Mouse (Mus musculus): ENCODE data around the gene Yae1d1.
"Not testable (repeated sequence)": the region's sequence is repeated elsewhere in the genome, so short reads cannot be mapped to it uniquely, and the experiment has no call there.

Yae1d1 gene

GRCm38 (mm10) chr13:17992697-17993514, at the start of gene Yae1d1:
TSS of gene Yae1d1 (minus strand) at chr13:17993349.
- in situ Hi-C loops (cut with MboI, MseI) = loop anchor here (5.0 kb wide), 1 partner anchor 46 kb away; no protein-coding TSS in a partner anchor

GRCm38 (mm10) chr13:18038814-18039213, 45.7 kb upstream of the Yae1d1 start:
- in situ Hi-C loops (cut with MboI, MseI) = no loop called here

- in situ Hi-C loops (cut with MboI, MseI) = no loop called here
These were observed 23.5 kb upstream of the Yae1d1 start for GRCm38 (mm10) chr13:18016604-18017003.

DNA sequence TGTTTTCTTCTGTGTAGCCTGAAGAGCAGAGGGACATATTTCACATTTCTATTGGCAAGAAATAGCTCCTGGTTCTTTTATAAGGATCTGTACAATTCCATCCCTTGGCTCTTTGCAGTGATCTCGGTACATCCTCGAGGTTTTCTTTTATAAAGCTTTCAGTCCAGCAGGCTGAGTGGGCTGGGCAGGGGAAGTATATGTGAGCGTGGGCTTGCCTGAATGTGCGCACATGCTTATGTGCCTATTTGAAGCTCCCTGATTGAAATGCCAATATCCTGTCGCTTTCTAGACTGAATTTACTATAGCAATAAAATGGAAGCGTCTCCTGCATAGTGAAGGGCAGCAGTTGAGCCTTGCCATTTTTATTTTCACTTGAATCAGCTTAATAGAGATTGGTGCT, 20.1 kb upstream of the Yae1d1 start:
- in situ Hi-C loops (cut with MboI, MseI) = no loop called here

DNA sequence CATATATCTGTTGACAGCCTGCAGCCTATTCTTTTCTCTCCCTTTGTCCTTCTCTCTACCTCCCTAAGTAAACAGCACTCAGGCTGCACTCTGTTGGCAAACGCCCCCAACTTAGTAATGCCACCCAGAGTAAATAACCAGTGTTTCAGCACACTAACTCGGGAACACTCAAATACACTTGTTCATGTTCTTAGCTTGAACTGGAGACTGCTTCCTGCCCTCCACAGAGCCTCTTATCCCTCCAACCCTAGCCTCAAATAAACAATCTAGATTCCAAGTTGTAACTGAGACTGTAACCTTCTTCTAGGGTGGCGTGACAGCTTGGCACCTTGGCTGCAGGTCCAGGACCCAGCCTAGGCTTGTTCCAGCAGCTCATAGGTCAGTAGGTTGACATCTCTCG, 17.9 kb upstream of the Yae1d1 start:
- in situ Hi-C loops (cut with MboI, MseI) = no loop called here

DNA sequence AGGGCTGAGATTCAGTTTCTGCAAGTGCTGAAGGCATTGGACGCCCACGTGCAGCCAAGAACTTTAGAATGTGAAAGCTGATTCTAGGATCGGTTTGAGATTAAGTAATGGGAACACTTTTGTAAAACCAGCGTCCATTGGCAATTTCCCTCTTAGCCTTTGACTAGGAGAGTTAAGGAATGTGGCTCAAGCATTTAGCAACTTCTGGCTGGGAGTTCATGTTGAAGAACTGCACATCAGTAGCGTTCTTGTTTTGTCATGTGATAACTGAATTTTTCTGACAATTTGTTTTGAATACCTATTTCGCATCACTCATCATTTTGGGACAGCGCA, 332 bp upstream of the Yae1d1 start:
- in situ Hi-C loops (cut with MboI, MseI) = loop anchor here (5.0 kb wide), 1 partner anchor 46 kb away; no protein-coding TSS in a partner anchor

DNA sequence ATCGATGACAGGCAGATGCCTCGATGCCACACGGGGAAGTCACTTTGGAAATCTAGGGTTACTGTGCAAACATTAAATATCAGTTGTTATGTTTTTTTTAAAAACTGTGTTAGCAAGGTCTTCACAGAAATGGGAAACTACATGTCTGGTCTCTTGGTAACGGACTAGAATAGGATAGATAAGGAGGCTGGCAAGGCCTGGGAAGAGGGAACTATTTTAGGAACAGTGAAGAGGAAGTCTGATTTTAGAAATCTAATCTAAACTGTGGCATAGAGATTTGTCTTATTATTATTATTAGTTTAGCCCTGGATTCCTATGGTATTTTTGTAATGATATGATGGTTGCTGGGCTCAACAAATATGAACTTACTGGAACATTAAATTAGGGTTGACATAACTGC, 1.1 kb downstream of the Yae1d1 start:
- in situ Hi-C loops (cut with MboI, MseI) = loop anchor here (5.0 kb wide), 1 partner anchor 45 kb away; no protein-coding TSS in a partner anchor

DNA sequence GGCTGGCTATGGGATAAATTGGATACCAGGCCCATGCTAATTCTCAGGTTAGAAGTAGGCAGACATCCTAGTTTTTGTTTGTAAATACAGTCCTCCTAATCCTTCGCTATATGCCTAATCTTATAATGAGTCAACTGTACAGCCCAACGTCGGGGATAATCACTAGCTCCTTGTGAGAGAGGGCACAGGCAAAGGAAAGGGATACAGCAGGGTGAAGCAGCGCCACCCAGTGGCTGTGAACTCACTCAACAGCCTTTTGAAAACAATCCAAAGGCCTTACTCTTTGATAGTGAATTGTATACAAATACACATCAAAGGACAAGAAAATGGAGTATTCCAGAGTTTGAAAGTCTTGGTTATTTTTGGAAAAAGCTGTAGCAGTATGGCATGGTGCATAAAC, 10.0 kb downstream of the Yae1d1 start:
- in situ Hi-C loops (cut with MboI, MseI) = no loop called here

DNA sequence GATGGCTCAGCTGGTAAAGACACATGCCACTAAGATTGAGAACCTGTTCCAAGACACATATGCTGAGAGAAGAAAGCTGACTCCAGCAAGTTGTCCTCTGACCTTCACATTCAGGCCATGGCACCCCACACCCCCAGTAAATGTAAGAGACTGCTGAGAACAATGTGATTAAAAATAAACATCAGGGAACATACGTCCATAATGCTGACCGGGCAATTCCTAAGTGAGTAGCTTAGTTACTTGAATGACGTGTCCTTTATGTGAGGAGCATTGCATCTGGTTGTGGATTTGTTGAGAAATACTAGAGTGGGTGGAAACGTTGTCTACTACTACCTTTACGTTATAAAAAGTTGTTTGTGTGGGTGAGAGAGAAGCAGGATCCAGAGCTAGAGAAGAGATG, 10.5 kb downstream of the Yae1d1 start:
- in situ Hi-C loops (cut with MboI, MseI) = no loop called here

DNA sequence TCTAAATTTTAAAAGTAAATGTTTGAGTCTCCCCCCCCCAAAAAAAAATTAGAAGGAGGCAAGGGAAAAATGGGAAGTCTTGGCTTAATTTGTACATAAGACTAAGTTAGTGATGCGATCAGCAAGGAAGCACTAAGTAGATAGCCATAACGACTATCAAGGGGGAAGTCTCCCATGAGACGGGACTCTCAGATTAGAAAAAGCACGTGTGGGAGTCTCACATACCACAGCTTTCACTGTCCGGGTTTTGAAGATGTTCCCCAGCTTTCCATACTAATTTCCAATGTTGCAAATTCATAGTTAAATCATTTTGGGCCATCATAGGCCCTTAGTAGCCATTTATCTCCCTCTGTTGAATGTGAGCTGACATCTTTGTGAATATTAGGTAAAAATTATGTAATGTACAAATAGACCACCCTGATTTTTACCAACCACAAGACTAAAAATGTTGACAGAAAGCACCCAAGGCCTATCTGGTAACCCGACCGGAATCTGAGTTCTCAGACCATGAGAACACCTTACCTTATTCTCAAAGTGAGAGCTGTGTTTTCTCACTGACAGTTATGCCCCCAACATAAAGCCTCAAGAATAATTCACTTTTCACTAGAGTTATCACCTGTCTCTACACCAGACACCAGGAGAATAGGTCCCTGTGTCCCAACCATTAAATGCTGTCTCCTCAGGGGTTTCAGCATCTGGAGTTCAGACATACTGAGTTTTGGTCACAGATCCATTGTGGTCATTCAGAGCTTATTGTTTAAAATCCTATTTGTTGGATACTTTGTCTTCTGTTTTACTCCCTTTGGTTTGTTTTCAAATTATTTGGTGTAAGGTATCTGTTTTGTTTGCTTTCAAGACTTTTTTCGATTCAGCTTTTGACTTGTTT, 16.1 kb downstream of the Yae1d1 start:
- in situ Hi-C loops (cut with MboI, MseI) = no loop called here

DNA sequence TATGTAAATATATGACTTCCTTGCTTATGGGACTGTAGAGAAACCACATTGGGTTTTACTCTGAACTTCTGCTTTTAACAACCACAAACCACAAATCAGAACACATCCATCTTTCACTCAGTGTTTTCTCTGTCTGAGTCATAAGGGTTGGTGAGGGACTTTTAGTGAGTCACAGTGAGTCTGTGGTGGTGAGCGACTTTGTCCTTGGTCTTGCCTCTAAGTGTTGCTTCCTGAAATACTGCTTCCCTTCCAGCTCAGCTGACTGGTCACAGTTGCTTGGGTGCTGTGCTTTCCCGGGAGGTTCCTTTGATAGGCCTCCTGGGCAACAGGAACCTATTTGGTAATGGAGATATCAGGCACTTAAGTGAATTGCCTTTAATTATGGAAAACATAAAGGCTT, 17.3 kb downstream of the Yae1d1 start:
- in situ Hi-C loops (cut with MboI, MseI) = no loop called here

DNA sequence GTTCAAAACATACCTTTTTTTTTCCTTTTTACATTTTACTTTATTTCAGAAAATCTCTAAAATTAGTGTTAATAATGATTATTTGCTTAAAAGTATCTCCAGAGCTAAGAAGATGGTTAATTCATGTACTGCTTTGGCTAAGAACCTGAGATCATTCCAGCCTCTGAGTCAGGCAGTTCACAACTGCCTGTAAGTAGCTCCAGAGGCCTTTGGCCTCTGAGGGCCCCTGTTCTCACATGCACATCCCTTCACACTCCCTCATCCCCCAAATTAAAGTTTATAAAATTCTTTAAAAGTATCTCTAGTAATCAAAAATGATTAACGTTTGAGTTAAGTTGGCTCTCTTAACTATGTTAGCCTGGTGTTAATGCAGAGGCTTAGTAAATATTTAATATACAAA, 17.7 kb downstream of the Yae1d1 start:
- in situ Hi-C loops (cut with MboI, MseI) = no loop called here

DNA sequence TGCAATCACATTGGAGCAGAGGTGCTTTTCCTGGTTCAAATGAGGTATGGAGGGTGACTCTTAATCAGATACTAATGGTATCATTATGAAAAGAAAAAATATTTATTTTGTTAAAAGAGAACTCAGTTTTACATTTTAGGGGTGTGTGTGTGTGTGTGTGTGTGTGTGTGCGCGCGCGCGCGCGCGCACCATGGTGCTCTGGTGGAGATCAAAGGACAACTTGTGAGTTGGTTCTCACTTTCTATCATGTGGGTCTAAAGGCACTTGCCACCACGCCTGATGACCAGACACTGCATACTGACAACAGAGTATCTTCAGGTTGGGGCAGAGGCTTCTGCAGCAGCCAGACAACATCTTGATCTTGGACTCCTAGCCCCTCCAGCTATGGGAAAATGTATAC, 18.4 kb downstream of the Yae1d1 start:
- in situ Hi-C loops (cut with MboI, MseI) = no loop called here

- in situ Hi-C loops (cut with MboI, MseI) = no loop called here
These were observed 32.5 kb downstream of the Yae1d1 start for GRCm38 (mm10) chr13:17960613-17961012.

DNA sequence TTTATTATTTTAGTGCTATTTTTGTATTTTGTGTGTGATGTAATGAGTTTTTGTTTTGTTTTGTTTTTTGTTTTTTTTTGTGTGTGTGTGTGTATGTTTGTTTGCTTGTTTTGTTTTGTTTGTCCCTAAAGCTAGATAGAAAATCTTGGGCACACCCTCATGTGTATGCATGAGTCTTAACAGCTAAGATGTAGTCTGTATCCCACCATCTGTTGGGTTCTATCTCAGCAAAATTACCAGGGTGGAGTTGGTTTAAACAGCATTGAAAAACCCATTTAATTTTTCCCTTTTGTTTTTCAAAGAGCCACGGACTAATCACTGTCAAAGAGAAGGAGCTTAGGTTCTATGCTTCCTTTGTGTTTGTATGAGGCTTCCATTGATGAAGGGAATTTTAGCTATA, 38.9 kb downstream of the Yae1d1 start:
- in situ Hi-C loops (cut with MboI, MseI) = no loop called here

DNA sequence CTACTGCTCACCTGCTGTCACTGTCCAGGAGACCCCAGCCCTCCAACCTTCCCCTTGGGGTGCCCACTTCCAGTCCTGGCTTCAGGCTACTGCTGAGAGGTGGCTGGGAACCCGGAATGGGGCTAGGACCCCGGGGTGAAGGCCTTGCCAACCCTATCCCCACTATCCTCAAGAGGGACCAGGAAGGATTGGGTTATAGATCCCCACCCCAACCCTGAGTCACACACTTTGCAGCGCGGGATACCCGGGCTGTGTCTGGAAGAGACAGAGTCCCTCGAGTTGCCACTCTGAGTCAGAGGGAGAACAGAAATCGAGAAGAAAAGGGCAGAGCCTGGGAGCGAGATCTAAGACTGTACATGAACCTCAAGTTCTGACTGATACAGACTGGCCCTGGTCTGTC, 42.6 kb downstream of the Yae1d1 start:
- in situ Hi-C loops (cut with MboI, MseI) = not testable (repeated sequence)

- in situ Hi-C loops (cut with MboI, MseI) = loop anchor here (5.0 kb wide), 1 partner anchor 43 kb away; the partner anchor contains the start of gene Yae1d1
These were observed 43.6 kb downstream of the Yae1d1 start for GRCm38 (mm10) chr13:17949555-17949954.

DNA sequence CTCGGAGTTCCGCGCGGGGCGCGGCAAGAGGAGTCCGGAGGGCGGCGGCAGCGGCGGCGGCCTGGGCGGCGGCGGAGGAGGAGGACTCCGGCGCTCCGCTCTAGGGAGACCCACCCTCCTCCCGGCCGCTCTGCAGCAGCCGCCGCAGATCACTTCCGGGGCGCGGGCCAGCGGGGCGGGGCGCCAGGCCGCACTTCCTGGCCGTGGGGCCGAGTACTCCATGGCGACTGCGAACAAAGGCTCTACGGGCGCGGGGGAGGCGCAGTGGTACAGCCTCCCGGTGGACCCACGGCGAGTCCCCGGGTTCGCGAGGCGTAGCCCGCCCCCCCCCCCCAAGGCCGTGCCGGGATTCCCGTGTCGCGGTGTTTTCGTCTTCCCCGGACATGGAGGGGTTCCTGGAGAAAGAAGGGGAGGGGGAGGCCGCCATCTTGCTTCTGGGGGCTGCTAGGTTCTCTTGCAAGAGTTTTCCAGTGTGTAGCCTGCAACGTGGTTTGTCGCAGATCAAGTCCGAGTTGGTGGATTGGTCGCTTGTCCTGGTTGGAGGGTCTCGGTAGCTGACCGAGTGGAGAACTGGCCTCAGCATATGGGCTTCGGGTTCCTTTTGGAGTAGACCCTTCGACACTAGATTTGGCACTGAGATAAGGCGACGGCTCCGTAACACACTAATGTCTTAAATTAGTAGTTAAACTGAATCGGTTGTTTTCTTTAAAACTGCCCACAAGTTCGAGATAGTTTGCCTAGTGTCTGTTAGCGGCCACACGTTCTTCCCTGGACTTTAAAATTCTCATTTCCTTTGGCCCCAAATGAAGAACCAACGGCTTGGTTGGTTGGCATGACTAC, 48.9 kb downstream of the Yae1d1 start, which contains the start of gene Rala:
Gene Rala, minus strand, starts transcription at position 162 of the 840 bp plus-strand sequence.
- in situ Hi-C loops (cut with MboI, MseI) = no loop called here

DNA sequence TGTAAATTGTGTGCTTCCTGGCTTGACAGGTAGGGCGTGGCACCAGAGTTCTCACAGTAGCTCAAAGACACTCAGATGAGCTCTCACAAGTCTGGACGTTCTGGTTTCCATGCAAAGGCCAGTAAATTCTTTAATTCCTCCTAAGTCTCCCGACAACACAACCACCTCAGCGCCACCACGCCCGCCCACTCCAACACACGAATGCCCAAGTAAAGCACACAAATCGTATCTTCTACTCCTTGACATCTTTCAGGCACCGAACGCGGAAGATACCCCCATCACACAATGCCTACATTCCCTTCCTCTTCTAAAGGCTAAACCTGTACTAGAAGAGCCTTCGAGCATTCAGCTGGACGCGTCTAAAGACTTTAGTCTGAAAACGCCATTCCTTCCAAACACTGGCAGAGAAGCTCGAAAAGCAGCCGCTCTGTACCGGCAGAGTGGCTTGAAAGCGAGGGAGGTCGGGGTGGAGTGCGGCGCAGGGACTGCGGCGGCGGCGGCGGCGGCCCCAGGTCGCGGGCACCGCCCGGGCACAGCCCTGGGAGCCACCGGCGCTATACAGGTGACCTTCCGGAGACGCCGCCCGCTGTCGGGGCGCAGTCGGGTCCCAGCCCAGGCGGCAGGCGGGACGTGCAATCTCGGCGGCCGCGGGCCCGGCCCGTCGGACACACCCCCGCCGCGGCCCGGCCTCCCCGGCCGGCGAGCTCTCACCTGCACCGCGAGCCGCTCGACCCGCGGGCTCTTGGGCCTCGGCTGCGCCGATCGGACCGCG, 49.7 kb downstream of the Yae1d1 start:
- in situ Hi-C loops (cut with MboI, MseI) = no loop called here

DNA sequence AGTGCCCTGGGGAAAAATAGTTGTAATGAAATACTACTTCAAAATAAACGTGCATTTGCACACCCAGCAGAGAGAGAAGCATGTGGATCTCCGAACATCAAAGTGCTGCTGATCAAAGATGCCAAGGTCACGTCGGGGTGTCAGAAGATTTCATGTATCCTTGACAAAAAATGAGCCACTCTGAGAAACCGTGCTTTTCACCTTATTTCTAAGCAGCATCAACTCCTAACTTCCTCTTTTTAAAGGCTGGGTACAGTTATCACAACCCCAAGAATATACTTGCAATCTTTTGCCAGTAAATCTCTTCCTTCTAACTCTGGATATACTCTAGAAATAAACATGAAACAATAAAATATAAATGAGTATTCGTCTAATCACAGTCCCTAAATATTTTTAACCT, 50.8 kb downstream of the Yae1d1 start:
- in situ Hi-C loops (cut with MboI, MseI) = no loop called here

All from T-helper 1 cell (primary cell).